Mouse (Mus musculus) spleen, adult 2 months (tissue): ENCODE data around the gene D030056L22Rik. TPM values are rescaled to one million over a fixed set of nuclear protein-coding genes. Genes with fewer than 3 reads are reported as not detected.
A peak's percentile ranks its signal among the peaks of the same experiment; 100 is the strongest.

Experiments
- DNase-seq, 2 experiments: peaks; one replicate each; pipeline versions ENCODE4 v3.0.0 to v3.0.0-alpha.2; 2012 to 2021; ENCODE audit warnings: low spot score in 2 of 2, low read depth in 1 of 2
- H3K27ac ChIP-seq: fragments of 200-500 bp; 2 replicates; pipeline ENCODE4 v1.5.1; 2012; ENCODE audit warnings: low read length, inconsistent platforms; ENCODE audit not compliant: insufficient read depth
- H3K27me3 ChIP-seq: fragments of 200-500 bp; 2 replicates; pipeline ENCODE4 v1.6.1; 2012; ENCODE audit warnings: mild to moderate bottlenecking, moderate library complexity, low read length, inconsistent platforms; ENCODE audit not compliant: control insufficient read depth, insufficient read depth
- H3K36me3 ChIP-seq: fragments of 200-500 bp; 2 replicates; pipeline ENCODE4 v1.6.1; 2012; ENCODE audit warnings: mild to moderate bottlenecking, low read length, inconsistent platforms; ENCODE audit not compliant: control insufficient read depth, insufficient read depth
- H3K4me1 ChIP-seq: fragments of 200-500 bp; 2 replicates; pipeline ENCODE4 v1.6.1; 2011; ENCODE audit warnings: inconsistent platforms; ENCODE audit not compliant: control insufficient read depth, insufficient read depth, insufficient read length
- H3K4me3 ChIP-seq: fragments of 200-500 bp; 2 replicates; pipeline ENCODE4 v1.5.1; 2011; ENCODE audit warnings: mild to moderate bottlenecking, inconsistent platforms; ENCODE audit not compliant: insufficient read depth, insufficient read length; ENCODE audit errors: extremely low read depth
- CTCF ChIP-seq: fragments of 200-500 bp; IDR thresholded peaks from 2 replicates; pipeline ENCODE4 v1.5.1; 2011; ENCODE audit warnings: mild to moderate bottlenecking, inconsistent platforms; ENCODE audit not compliant: insufficient read depth, insufficient read length, insufficient replicate concordance; ENCODE audit errors: extremely low read depth
- POLR2A ChIP-seq: fragments of 200-500 bp; IDR thresholded peaks from 2 replicates; pipeline ENCODE4 v1.6.1; 2011; ENCODE audit warnings: low read depth, low read length, inconsistent platforms
- WGBS: fragments of 180-500 bp; shearing (Covaris S2); methylation state at CpG from one replicate; pipeline ENCODE4 v1.1.7; 2018; 5-methylcytosine and 5-hydroxymethylcytosine counted together
- polyA plus RNA-seq: library from polyadenylated mRNA; depleted of rRNA; stranded (reverse); fragments of >200 nt; gene quantifications from 2 replicates; pipeline ENCODE4 v1.2.3, GENCODE M21; 2012; rRNA removed

Gene D030056L22Rik
- 10.1 and 18.3 TPM in 2 replicates for polyA plus RNA-seq

DNA sequence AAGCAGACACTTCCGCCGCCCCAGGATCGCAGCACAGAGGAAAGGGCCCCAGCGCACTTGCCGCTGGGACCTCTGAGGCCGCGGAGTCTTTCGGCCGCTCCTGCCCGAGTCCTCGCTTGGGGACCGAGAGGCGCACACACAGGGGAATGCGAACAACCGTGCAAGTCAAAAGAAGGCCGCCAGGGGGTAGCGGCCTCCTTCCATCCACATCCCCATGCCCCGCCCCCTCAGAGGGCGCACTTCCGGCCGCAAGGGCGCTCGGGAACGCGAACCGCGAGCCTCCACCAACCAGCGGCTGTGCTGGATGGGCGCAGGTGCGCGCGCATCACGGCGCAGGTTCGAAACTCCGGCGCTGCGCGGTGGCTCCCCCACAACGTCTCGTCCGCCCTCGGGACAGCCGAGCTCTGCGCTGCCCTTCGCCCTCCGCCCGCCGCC, at the start of gene D030056L22Rik:
TSS of gene D030056L22Rik (plus strand) at position 328 of the 435 bp plus-strand sequence.
- TF ChIP-seq CTCF (peak; percentile 59; the same call in 1 of the 2 replicates), POLR2A (peak; percentile 38)
- Histone ChIP-seq H3K4me3 (peak within 1 kb of the TSS; percentile 71), H3K36me3 (no peaks in the 10 kb centered on the region), H3K27me3 (no peaks in the 10 kb centered on the region), H3K4me1 (peaks cover 4% of the 10 kb centered on the region), H3K27ac (peak within 1 kb of the TSS; percentile 98)
- peak; percentile 96 to 98 for DNase-seq
- WGBS = under 1% methylated on average over 49 of the region's 49 CpGs

DNA sequence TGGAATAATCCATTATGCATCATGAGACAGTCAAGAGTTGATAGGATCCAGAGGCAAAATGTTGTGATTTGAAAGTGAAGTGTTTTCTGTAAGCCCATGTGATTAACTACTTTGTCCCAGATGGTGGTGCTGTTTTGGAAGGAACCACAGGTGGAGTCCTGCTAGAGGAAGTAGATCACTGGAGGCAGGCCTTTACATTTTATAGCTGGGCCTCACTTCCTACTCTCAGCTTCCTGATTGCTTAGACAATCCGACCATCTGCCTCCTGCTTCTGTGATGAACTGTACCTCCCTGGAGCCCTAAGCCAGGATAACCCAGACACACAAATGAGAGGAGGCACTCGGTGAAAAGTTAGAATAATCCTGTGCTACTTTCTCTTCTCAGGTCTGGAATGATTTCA, 49.1 kb upstream of the D030056L22Rik start:
- TF ChIP-seq CTCF (no peak), POLR2A (no peak)
- H3K4me3 ChIP-seq = no peak overlapping the region
- peak in 1 of 2 experiments; percentile 33 for DNase-seq
- no peaks in the 10 kb centered on the region for H3K4me1 ChIP-seq
- WGBS = 42% methylated on average over 2 of the region's 2 CpGs
- H3K27me3 ChIP-seq = no peaks in the 10 kb centered on the region
- no peaks in the 10 kb centered on the region for H3K36me3 ChIP-seq
- no peak overlapping the region for H3K27ac ChIP-seq

DNA sequence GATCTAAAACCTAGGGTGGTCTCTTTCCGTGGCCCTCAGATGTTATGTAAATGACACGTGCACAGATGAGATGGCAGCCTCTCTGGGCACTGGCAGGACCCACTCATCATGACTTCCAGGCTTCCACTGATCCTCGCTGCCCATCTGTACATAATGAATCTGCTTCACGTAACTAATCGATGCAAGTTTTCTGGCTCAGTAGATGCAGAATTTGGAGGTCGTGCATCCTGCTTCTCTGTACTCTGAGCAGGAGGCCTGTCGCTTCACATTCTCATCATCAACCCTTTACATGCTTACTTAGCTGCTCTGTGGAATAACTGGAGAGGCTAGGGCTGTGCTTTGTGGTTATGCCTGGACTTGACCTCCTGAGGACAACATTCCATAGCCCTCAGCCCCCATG, 46.0 kb upstream of the D030056L22Rik start:
- WGBS = 96% methylated on average over 7 of the region's 7 CpGs
- Histone ChIP-seq H3K36me3 (no peaks in the 10 kb centered on the region), H3K27me3 (no peaks in the 10 kb centered on the region), H3K4me1 (no peaks in the 10 kb centered on the region), H3K4me3 (no peak overlapping the region), H3K27ac (no peak overlapping the region)
- TF ChIP-seq CTCF (no peak), POLR2A (no peak)
- no peak for DNase-seq

DNA sequence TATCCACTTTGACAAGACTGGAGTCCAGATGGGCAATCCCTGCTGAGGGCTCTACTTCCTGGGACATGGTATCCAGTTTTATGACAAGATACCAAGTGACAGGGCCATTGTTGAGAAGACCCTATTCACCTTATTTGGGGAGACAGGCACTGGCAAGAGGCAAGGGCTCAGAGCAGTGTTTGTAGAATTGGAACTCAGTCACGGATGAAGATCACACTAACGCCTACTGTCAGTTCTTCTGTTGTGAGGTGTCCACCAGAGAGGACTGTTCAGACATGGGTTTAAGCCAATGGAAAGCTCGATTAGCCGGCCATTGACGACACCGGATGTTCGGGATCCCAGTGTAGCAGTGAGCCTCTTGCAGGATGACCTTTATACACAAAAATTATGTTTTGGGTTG, 43.4 kb upstream of the D030056L22Rik start:
- 95% methylated on average over 7 of the region's 7 CpGs for WGBS
- no peak overlapping the region for H3K27ac ChIP-seq
- H3K36me3 ChIP-seq = no peaks in the 10 kb centered on the region
- DNase-seq = no peak
- no peaks in the 10 kb centered on the region for H3K27me3 ChIP-seq
- TF ChIP-seq POLR2A (no peak), CTCF (no peak)
- H3K4me1 ChIP-seq = no peaks in the 10 kb centered on the region; the same call in 1 of the 2 replicates
- H3K4me3 ChIP-seq = no peak overlapping the region

DNA sequence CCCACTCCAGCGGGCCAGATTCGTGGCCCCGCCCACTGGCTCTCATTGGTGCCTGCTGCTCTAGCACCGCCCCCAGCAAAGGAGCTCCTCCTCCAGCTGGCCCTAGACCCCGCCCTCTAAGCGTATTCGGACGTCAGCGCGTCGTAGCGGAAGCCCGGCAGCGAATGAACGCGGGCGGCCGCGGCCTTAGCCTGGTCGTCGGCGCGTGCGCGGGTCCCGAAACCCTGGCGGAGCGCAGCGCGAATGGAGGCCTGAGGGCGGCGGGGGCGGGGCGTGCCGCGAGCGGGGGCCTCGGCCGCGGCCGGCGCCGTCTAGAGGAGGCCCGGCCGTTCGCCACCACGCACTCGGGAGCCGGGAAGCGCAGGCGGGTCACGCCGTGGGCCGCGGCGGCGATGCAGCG, 42.4 kb upstream of the D030056L22Rik start, which contains the start of gene Carnmt1:
TSS of gene Carnmt1 (plus strand) at position 157 of the 400 bp plus-strand sequence.
- under 1% methylated on average over 51 of the region's 58 CpGs for WGBS
- H3K27ac ChIP-seq = peak within 1 kb of the TSS; percentile 40
- no peaks in the 10 kb centered on the region for H3K36me3 ChIP-seq
- H3K4me3 ChIP-seq = peak within 1 kb of the TSS; percentile 80
- no peaks in the 10 kb centered on the region for H3K27me3 ChIP-seq
- DNase-seq = peak; percentile 94 to 99
- H3K4me1 ChIP-seq = no peaks in the 10 kb centered on the region; the same call in 1 of the 2 replicates
- TF ChIP-seq CTCF (no peak), POLR2A (no peak; the same call in 1 of the 2 replicates)

DNA sequence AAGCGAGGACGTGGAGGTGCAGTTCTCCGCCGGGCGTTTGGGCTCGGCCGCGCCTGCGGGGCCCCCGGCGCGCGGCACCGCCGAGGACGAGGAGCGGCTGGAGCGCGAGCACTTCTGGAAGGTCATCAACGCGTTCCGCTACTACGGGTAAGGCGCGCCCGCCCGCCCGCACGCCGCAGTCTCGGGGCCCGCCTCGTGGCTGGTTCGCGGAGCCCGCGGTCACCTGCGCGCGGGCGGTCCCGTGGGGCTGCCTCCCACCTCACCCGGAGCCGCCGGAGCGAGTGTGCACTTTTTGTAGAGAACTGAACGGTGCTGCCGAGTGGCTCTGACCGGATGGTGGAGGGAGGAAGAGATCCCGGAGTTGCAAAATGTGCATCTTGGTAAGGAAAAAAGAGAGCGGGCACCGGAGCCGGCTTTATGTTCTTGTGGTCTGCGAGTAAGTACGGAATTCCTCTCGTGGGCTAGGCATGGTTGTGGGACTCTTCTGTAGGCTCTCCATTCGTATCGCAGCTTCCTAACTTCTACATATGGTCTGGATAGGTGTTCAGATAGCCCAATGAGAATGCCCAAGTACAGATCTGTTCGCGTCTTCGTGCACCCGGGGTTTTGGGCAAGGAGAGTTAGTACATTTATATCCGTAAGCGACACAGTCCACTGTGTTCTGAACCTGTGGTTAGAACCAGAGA, 41.8 kb upstream of the D030056L22Rik start:
- DNase-seq = peak; percentile 8 to 48
- no peaks in the 10 kb centered on the region for H3K27me3 ChIP-seq
- no peak for TF ChIP-seq CTCF
- no peaks in the 10 kb centered on the region; the same call in 1 of the 2 replicates for H3K4me1 ChIP-seq
- H3K4me3 ChIP-seq = peak overlapping the region; percentile 80
- under 1% methylated on average over 64 of the region's 64 CpGs for WGBS
- H3K36me3 ChIP-seq = no peaks in the 10 kb centered on the region
- peak overlapping the region; percentile 40 for H3K27ac ChIP-seq

DNA sequence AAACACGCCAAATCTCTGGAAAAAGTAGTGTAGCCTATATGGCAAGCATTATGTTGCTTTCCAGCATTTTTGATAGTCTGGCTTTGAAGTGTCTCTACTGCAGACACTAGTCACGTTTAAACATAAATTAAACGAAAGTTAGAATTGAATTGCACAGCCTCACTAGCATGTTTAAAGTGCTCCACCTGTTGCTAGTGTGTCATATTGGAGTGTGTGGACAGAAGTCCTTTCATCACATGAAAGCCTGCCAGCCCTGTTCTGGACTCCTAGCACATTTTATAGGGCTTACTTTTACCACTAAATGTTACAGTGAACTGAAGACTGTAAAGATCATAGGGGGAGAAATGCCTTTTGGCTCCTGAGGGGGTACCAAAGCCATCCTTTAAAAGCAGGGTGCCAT, 40.5 kb upstream of the D030056L22Rik start:
- no peak for DNase-seq
- 73% methylated on average over 3 of the region's 3 CpGs for WGBS
- Histone ChIP-seq H3K4me1 (no peaks in the 10 kb centered on the region; the same call in 1 of the 2 replicates), H3K4me3 (no peak overlapping the region), H3K27ac (no peak overlapping the region), H3K27me3 (no peaks in the 10 kb centered on the region), H3K36me3 (no peaks in the 10 kb centered on the region)
- TF ChIP-seq POLR2A (no peak), CTCF (no peak)
